Mouse (Mus musculus): ENCODE data around the gene Tenm3. TPM values are rescaled to one million over a fixed set of nuclear protein-coding genes. Genes with fewer than 3 reads are reported as not detected.

The Tenm3 gene
- polyA plus RNA-seq, 1 experiment from 2014 or later = 49.8 TPM

DNA sequence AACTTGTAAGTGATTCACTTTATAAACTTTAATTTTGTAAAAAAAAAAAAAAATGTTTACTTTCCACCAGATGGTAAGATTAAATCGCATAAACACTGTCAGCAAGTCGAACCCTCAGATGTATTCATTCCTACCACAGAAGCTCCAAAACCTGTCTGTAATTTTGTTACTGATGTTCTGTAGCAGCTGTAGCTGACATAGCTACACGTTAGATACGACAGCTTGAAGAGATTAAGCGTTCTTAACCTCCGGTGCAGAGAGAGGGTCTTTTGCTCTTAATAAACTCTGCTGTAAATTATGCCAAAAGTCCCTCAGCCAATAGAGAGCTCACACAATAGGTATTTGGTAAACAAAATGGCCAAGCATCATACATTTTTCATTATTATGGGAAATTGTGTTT is 23.8 kb downstream of the Tenm3 start:
- ATAC-seq (ENCODE audit: low FRiP score) = no peak
- no peak overlapping the region for H3K9ac ChIP-seq (ENCODE audit: low read depth, low read length)
- DNase-seq (ENCODE audit: low spot score) = no peak
- no peaks in the 10 kb centered on the region for H3K36me3 ChIP-seq (ENCODE audit: control insufficient read depth, insufficient read depth, low read length)
- no peaks in the 10 kb centered on the region for H3K9me3 ChIP-seq (ENCODE audit: control insufficient read depth, low read length)
- H3K27ac ChIP-seq (ENCODE audit: low read depth, low read length) = no peak overlapping the region
- H3K27me3 ChIP-seq (ENCODE audit: control insufficient read depth, insufficient read depth, low read length) = no peaks in the 10 kb centered on the region
- H3K4me3 ChIP-seq (ENCODE audit: low read depth, low read length) = no peak overlapping the region
- 66% methylated on average over 6 of the region's 6 CpGs for WGBS
- no peak overlapping the region for H3K4me2 ChIP-seq (replicated peaks; ENCODE audit: low read depth, low read length)
- no peaks in the 10 kb centered on the region for H3K4me1 ChIP-seq (replicated peaks; ENCODE audit: control insufficient read depth, insufficient read depth, low read length)

DNA sequence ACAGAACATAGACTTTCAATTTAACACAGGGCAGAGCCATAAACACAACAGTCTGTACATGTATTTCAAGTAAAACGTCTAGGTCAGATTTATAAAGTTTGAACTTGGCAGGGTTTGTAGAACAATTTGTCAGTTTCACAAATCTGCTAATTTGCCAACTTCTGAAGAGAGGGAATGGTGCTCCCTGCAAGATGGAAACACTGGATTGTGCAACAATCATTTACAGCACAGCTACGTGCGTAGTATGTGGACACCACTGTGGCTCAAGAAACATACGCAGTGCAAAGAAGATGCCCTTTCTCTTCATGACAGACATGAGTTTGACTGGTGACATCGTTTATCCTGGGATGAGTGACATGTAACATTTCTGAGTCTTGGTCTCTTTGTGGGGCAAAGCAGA is 24.4 kb downstream of the Tenm3 start:
- 76% methylated on average over 5 of the region's 5 CpGs for WGBS

DNA sequence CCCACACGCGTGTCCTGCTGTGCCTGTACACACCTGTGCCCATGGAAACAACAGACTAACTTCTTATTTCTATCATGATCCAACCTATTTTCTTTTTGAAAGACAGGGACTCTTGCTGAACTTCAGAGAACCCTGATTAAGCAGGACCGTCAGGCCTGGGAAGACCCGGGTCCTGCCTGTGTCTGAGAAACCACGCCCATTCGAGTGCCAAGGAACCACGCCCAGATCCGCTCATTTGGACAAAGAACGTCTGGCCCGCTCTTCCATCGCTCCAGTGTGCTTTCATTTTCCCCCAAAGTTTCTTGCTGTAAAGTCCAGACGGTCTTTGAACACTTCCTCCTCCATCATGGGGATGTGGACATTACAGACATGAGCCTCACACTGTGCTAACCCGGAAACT is 26.8 kb downstream of the Tenm3 start:
- no peak overlapping the region for H3K4me3 ChIP-seq (ENCODE audit: low read depth, low read length)
- H3K36me3 ChIP-seq (ENCODE audit: control insufficient read depth, insufficient read depth, low read length) = no peaks in the 10 kb centered on the region
- H3K9me3 ChIP-seq (ENCODE audit: control insufficient read depth, low read length) = no peaks in the 10 kb centered on the region
- DNase-seq (ENCODE audit: low spot score) = no peak
- H3K27ac ChIP-seq (ENCODE audit: low read depth, low read length) = no peak overlapping the region
- ATAC-seq (ENCODE audit: low FRiP score) = no peak
- no peak overlapping the region; the same call in 1 of the 2 replicates for H3K4me2 ChIP-seq (replicated peaks; ENCODE audit: low read depth, low read length)
- no peaks in the 10 kb centered on the region for H3K4me1 ChIP-seq (replicated peaks; ENCODE audit: control insufficient read depth, insufficient read depth, low read length)
- no peak overlapping the region for H3K9ac ChIP-seq (ENCODE audit: low read depth, low read length)
- 68% methylated on average over 13 of the region's 13 CpGs for WGBS
- no peaks in the 10 kb centered on the region for H3K27me3 ChIP-seq (ENCODE audit: control insufficient read depth, insufficient read depth, low read length)

More for the DNA sequence above, 24.4 kb downstream of the Tenm3 start:
- DNase-seq (ENCODE audit: low spot score) (no peak), ATAC-seq (ENCODE audit: low FRiP score) (no peak)
- Histone ChIP-seq H3K36me3 (ENCODE audit: control insufficient read depth, insufficient read depth, low read length) (no peaks in the 10 kb centered on the region), H3K4me2 (replicated peaks; ENCODE audit: low read depth, low read length) (no peak overlapping the region), H3K9me3 (ENCODE audit: control insufficient read depth, low read length) (no peaks in the 10 kb centered on the region), H3K27ac (ENCODE audit: low read depth, low read length) (no peak overlapping the region), H3K9ac (ENCODE audit: low read depth, low read length) (no peak overlapping the region), H3K4me3 (ENCODE audit: low read depth, low read length) (no peak overlapping the region), H3K27me3 (ENCODE audit: control insufficient read depth, insufficient read depth, low read length) (no peaks in the 10 kb centered on the region), H3K4me1 (replicated peaks; ENCODE audit: control insufficient read depth, insufficient read depth, low read length) (no peaks in the 10 kb centered on the region)

DNA sequence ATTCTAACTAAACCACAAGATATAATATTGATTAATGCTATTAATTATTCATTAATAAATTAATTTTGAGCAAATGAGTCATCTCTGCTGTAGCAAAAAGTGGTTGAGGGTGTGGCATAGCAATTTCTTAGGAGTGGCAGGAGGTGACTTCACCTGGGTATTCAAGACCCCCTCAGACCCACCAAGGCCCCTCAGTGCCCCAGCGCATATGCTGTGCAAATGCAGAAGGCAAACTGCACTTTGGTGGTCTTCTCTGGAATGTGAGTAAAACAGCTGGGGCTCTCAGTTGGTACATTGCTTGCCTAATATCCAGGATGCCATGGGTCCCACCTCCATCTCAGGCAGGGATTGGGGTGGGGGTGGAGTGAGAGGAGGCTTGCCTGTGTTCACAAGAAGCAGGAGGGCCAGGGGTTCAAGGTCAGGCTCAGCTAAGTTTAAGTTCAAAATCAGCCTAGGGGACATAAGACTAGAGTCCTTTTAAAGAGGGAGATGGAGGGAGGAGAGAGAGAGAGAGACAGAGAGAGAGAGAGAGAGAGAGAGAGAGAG is 31.5 kb downstream of the Tenm3 start:
- no peak overlapping the region for H3K4me3 ChIP-seq (ENCODE audit: low read depth, low read length)
- no peak for DNase-seq (ENCODE audit: low spot score)
- 93% methylated on average over 1 of the region's 1 CpGs for WGBS
- no peaks in the 10 kb centered on the region for H3K27me3 ChIP-seq (ENCODE audit: control insufficient read depth, insufficient read depth, low read length)
- H3K27ac ChIP-seq (ENCODE audit: low read depth, low read length) = no peak overlapping the region
- no peak overlapping the region for H3K9ac ChIP-seq (ENCODE audit: low read depth, low read length)
- H3K4me1 ChIP-seq (replicated peaks; ENCODE audit: control insufficient read depth, insufficient read depth, low read length) = no peaks in the 10 kb centered on the region
- no peak overlapping the region for H3K4me2 ChIP-seq (replicated peaks; ENCODE audit: low read depth, low read length)
- H3K9me3 ChIP-seq (ENCODE audit: control insufficient read depth, low read length) = no peaks in the 10 kb centered on the region
- H3K36me3 ChIP-seq (ENCODE audit: control insufficient read depth, insufficient read depth, low read length) = no peaks in the 10 kb centered on the region
- ATAC-seq (ENCODE audit: low FRiP score) = no peak

DNA sequence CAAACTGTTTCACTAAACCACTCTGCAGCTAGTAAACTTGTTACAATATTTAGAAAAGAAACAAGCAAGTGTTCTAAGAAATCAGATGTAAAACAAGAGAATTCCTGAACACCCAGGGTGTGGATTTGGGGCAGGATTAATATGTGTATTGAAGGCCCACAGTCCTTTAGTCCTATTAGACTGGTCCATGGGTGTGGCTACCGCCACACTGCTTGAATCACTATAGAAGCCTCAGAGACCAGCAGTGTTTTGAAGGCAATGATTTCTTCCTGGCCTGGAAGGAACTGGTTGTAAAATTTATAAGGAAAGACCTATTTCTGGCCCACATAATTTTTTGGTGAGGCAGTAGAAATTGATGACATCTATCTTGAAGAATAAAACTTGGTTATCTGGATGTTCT is 33.1 kb downstream of the Tenm3 start:
- H3K27ac ChIP-seq (ENCODE audit: low read depth, low read length) = no peak overlapping the region

DNA sequence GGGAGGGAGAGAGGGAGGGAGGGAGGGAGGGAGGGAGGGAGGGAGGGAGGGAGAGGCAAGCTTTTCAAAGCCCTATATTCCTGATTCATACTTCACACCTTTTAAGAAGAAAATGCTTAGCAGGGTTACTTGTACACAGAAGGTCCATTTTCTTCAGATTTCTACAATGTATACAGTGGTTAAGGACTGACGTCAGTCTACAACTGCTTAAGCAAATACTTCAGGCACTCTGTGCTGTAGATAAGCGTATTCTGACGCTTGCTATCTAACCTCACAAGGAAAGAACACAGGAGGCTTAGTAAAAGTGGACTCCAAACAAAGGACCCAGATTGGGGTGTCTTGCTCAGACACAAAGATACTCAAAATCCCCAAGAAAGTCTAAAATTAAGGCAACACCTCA is 34.6 kb downstream of the Tenm3 start:
- DNase-seq (ENCODE audit: low spot score) (no peak), ATAC-seq (ENCODE audit: low FRiP score) (no peak)
- WGBS = 73% methylated on average over 3 of the region's 3 CpGs
- Histone ChIP-seq H3K36me3 (ENCODE audit: control insufficient read depth, insufficient read depth, low read length) (no peaks in the 10 kb centered on the region), H3K9me3 (ENCODE audit: control insufficient read depth, low read length) (no peaks in the 10 kb centered on the region), H3K4me3 (ENCODE audit: low read depth, low read length) (no peak overlapping the region), H3K4me1 (replicated peaks; ENCODE audit: control insufficient read depth, insufficient read depth, low read length) (no peaks in the 10 kb centered on the region), H3K4me2 (replicated peaks; ENCODE audit: low read depth, low read length) (no peak overlapping the region), H3K27ac (ENCODE audit: low read depth, low read length) (no peak overlapping the region), H3K27me3 (ENCODE audit: control insufficient read depth, insufficient read depth, low read length) (no peaks in the 10 kb centered on the region), H3K9ac (ENCODE audit: low read depth, low read length) (no peak overlapping the region)

More for the DNA sequence above, 33.1 kb downstream of the Tenm3 start:
- H3K4me3 ChIP-seq (ENCODE audit: low read depth, low read length) = no peak overlapping the region
- WGBS = 66% methylated on average over 1 of the region's 1 CpGs
- H3K9ac ChIP-seq (ENCODE audit: low read depth, low read length) = no peak overlapping the region
- H3K27me3 ChIP-seq (ENCODE audit: control insufficient read depth, insufficient read depth, low read length) = no peaks in the 10 kb centered on the region
- H3K36me3 ChIP-seq (ENCODE audit: control insufficient read depth, insufficient read depth, low read length) = no peaks in the 10 kb centered on the region
- H3K4me2 ChIP-seq (replicated peaks; ENCODE audit: low read depth, low read length) = no peak overlapping the region
- DNase-seq (ENCODE audit: low spot score) = no peak
- no peak for ATAC-seq (ENCODE audit: low FRiP score)
- H3K9me3 ChIP-seq (ENCODE audit: control insufficient read depth, low read length) = no peaks in the 10 kb centered on the region
- no peaks in the 10 kb centered on the region for H3K4me1 ChIP-seq (replicated peaks; ENCODE audit: control insufficient read depth, insufficient read depth, low read length)

DNA sequence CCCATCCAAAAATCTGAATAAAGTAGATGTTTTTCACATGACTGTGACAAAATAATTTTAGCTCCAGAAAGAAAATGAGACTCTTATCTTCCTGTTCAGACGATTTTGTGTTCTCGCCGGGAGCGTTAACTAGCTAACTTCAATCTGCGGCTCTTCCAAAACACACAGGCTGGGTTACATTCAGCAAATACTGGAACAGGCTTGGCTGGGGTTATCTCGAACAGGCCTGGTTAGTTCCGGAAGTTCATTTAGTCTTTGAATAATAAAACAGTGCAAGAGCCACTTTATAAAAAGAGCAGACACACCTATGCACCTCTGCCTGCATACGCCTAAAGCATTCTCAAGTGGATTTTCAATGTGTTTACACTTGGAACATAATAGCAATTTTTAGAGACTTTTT is 40.7 kb downstream of the Tenm3 start:
- Histone ChIP-seq H3K9ac (ENCODE audit: low read depth, low read length) (no peak overlapping the region), H3K4me1 (replicated peaks; ENCODE audit: control insufficient read depth, insufficient read depth, low read length) (no peaks in the 10 kb centered on the region), H3K9me3 (ENCODE audit: control insufficient read depth, low read length) (no peaks in the 10 kb centered on the region), H3K4me3 (ENCODE audit: low read depth, low read length) (no peak overlapping the region), H3K27me3 (ENCODE audit: control insufficient read depth, insufficient read depth, low read length) (no peaks in the 10 kb centered on the region), H3K27ac (ENCODE audit: low read depth, low read length) (no peak overlapping the region), H3K4me2 (replicated peaks; ENCODE audit: low read depth, low read length) (no peak overlapping the region), H3K36me3 (ENCODE audit: control insufficient read depth, insufficient read depth, low read length) (no peaks in the 10 kb centered on the region)
- 95% methylated on average over 8 of the region's 8 CpGs for WGBS
- ATAC-seq (ENCODE audit: low FRiP score) (no peak), DNase-seq (ENCODE audit: low spot score) (no peak)

DNA sequence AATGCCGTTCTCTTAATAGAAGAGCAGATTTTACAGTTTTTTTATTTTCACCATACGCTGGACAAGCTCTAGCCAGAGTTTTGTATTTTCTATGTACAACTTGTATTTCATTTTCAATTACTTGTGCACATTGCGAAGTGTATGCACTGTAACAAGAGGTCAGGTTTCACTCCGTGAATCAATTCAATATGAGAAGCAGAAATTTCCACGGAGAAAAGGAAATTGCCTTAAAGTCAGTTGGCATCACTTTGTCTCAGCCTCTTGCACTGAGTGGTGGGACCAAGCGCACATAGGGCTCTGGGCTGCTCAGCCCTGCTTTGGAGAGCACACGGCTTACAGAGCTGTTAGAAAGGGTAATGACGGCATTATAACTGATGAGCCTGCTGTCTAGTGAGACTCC is 41.5 kb downstream of the Tenm3 start:
- Histone ChIP-seq H3K27ac (ENCODE audit: low read depth, low read length) (no peak overlapping the region), H3K36me3 (ENCODE audit: control insufficient read depth, insufficient read depth, low read length) (no peaks in the 10 kb centered on the region), H3K9ac (ENCODE audit: low read depth, low read length) (no peak overlapping the region), H3K4me1 (replicated peaks; ENCODE audit: control insufficient read depth, insufficient read depth, low read length) (no peaks in the 10 kb centered on the region), H3K4me3 (ENCODE audit: low read depth, low read length) (no peak overlapping the region), H3K9me3 (ENCODE audit: control insufficient read depth, low read length) (no peaks in the 10 kb centered on the region), H3K27me3 (ENCODE audit: control insufficient read depth, insufficient read depth, low read length) (no peaks in the 10 kb centered on the region), H3K4me2 (replicated peaks; ENCODE audit: low read depth, low read length) (no peak overlapping the region)
- 77% methylated on average over 8 of the region's 8 CpGs for WGBS
- DNase-seq (ENCODE audit: low spot score) = no peak
- ATAC-seq (ENCODE audit: low FRiP score) = no peak

DNA sequence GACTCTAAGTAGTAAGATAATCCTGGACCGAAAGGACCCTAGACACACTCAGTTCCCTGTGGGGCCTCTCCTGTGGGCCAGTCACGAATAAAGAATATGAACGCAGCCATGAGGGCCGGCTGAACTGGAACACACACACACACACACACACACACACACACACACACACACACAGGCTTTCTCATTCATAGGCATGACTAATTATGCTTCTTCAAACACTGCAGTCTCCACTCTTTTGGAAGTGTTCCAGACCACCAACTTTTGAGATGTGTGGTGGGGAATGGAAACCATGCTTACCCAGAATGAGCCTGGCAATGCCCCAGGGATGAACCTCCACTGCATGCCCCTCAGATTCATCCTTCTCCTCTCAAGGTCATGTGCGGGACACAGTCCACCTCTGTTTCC is 45.8 kb downstream of the Tenm3 start:
- Histone ChIP-seq H3K27me3 (ENCODE audit: control insufficient read depth, insufficient read depth, low read length) (no peaks in the 10 kb centered on the region), H3K36me3 (ENCODE audit: control insufficient read depth, insufficient read depth, low read length) (no peaks in the 10 kb centered on the region), H3K9ac (ENCODE audit: low read depth, low read length) (no peak overlapping the region), H3K4me3 (ENCODE audit: low read depth, low read length) (no peak overlapping the region), H3K9me3 (ENCODE audit: control insufficient read depth, low read length) (no peaks in the 10 kb centered on the region), H3K27ac (ENCODE audit: low read depth, low read length) (no peak overlapping the region), H3K4me1 (replicated peaks; ENCODE audit: control insufficient read depth, insufficient read depth, low read length) (no peaks in the 10 kb centered on the region), H3K4me2 (replicated peaks; ENCODE audit: low read depth, low read length) (no peak overlapping the region)
- 79% methylated on average over 5 of the region's 5 CpGs for WGBS
- ATAC-seq (ENCODE audit: low FRiP score) (no peak), DNase-seq (ENCODE audit: low spot score) (no peak)

Data from hindbrain, embryonic 11.5 days (tissue).